Mouse (Mus musculus): Measurements from ENCODE around the gene Cops6.

The Cops6 gene

DNA sequence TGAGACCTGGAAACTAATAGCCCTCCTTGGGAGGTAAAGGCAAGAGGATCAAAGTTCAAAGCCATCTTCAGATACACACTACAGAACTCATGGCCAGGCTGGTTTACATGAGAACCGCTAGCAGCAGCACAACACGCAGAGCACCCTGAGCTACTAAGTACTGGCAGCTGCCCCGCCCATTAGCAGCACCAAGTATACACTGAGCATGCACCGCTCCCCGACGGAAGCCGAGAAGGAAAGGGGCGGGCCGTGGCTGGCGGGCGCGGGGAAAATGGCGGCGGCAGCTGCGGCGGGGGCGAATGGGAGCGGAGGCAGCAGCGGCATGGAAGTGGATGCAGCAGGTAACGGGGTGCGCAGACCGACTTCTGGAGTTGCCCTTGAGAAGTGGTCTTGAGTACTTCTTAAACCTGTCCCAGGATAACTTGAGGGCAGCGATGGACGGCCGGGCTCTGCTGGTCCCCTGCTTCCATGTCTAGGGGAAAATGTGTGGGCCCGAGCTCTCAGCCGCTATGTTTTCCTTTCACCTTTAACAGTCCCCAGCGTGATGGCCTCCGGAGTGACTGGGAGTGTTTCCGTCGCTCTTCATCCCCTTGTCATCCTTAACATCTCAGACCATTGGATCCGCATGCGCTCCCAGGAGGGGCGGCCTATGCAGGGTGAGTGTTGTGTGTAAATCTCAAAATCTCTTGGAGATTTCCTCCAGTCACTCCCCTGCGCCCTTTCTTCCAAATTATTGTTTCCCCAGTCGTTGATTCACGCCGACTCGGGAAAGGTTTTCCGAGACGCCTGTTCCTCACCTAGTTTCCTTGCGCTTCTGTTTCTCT is at the start of gene Cops6:
Cops6 (plus strand) TSS at position 230 of the 824 bp plus-strand sequence.
- DNase-seq (ENCODE audit: low spot score in 2 of 2), result peak; percentile 91 to 92

DNA sequence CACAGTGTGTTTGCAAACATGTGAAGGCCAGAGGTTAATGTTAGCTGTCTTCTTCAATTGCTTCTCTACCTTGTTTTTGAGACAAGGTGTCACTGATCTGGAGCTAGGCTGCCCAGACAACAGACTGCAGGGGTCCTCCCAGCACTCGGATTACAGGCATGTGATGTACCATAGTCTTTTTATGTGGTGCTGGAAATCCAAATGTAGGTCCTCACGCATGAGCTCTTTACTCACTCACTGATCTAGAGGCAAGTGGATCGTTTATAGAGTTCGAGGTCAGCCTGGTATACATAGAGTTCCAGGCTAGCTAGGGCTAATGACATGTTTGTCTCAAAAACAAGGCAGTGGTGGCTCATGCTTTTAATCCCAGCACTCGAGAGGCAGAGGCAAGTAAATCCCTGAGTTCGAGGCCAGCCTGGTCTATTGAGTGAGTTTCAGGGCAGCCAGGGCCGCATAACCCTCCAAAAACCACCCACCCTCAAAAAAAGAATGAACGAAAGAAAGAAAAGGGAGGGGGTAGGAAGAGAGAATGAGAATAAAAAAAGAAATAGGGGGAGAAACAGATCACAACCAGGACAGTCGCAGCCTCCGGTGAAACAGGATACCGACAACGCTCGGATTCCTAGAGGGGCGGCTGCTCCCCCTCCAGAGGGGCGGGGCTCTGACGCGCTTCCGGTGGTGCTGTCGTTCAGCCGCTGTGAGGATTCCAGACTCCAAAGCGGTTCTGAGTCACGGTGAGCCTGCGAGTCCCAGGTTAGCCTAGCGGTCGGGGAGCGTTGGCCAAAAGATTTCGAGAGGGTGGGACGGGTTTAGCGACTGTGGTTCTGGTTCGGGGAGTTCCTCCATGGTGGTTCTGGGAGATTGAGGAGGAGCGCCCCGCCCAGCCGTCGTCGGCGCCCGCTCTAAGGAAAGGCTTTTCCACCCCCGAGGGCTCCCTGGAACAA is 44.3 kb upstream of the Cops6 start, which contains the start of gene Zscan21:
Zscan21 (plus strand) TSS at position 649 of the 944 bp plus-strand sequence.
- peak; percentile 85 to 87 for DNase-seq (ENCODE audit: low spot score in 2 of 2)

- DNase-seq (ENCODE audit: low spot score in 2 of 2), result no peak
Observed at GRCm38 (mm10) chr5:138117199-138118015, 43.5 kb upstream of the Cops6 start.

GRCm38 (mm10) chr5:138118041-138118440 is 42.8 kb upstream of the Cops6 start:
- DNase-seq (ENCODE audit: low spot score in 2 of 2), result no peak

GRCm38 (mm10) chr5:138132425-138133064 is 28.3 kb upstream of the Cops6 start:
- no peak for DNase-seq (ENCODE audit: low spot score in 2 of 2)

DNA sequence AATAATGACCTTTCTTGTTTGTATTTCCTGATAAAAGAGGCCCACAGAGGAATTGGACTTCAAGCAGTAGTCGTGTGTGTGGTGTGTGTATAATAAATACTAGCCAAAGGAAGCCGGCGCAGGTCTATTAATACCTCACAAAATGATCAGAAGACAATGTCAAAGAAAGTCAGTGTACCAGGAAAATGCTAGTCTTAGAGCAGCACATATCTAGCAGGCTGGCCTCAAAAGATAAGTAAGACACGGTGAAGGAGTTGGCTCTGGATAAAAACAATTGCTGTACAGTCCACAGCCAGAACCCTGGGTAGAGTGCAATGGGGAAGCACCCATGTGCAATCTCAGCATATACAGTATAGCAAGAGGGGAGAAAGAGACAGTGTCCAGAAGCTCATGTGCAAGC is 23.6 kb upstream of the Cops6 start:
- DNase-seq (ENCODE audit: low spot score in 2 of 2), result no peak

GRCm38 (mm10) chr5:138137935-138138549 is 22.8 kb upstream of the Cops6 start:
- no peak for DNase-seq (ENCODE audit: low spot score in 2 of 2)

DNA sequence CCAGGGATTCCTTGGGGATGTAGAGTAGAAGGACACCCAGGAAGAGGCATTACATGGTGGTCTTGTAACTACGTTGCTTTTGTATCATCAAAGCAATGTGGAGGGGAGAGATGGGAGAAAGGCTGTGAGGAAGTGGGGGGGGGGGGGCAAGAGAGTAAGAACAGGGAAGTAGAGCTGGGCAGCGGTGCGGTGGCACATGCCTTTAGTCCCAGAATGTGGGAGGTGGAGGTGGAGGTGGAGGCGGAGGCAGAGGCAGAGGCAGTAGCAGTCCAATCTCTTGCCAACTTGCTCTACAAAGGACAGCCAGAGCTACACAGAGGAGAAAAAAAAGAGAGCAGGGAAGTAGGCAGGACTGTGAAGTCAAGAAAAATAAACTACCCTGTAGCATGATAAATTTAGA is 22.3 kb upstream of the Cops6 start:
- DNase-seq (ENCODE audit: low spot score in 2 of 2), result no peak

DNA sequence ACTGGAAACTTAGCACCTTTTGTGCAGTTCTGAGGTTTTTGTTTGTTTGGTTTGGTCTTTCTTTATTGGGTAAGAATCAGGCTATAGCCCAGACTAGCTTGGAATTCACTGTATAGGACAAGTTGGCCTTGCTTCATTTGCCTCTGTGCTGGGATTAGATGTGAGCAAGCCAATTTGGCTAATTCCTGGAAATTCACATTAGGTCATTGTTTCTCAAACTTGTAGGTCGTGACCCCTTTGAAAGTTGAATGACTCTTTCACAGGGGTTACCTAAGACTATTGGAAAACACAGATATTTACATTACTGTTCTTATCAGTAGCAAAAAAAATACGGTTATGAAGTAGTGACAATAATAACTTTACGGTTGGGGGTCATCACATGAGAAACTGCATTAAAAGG is 6.5 kb upstream of the Cops6 start:
- DNase-seq (ENCODE audit: low spot score in 2 of 2), result no peak

- peak; percentile 89 to 92 for DNase-seq (ENCODE audit: low spot score in 2 of 2)
Observed at GRCm38 (mm10) chr5:138155443-138155976, 5.4 kb upstream of the Cops6 start, which contains the start of gene Zfp113. TSS of gene Zfp113 (minus strand) at chr5:138155744.

- no peak for DNase-seq (ENCODE audit: low spot score in 2 of 2)
Observed at GRCm38 (mm10) chr5:138160224-138160762, 578 bp upstream of the Cops6 start.

DNA sequence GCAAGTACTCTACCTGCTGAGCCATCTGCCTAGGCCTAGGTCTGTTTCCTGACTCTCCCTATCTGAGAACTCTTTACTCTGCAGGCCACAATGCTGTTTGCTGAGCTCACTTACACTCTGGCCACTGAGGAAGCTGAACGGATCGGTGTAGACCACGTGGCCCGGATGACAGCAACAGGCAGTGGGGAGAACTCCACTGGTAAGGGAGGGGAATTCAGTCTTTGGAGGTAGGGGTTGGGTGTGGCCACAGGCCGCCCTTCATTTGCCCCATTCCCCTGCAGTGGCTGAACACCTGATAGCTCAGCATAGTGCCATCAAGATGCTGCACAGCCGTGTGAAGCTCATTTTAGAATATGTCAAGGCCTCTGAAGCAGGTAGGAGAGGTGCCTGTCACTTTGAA is 2.2 kb downstream of the Cops6 start:
- no peak for DNase-seq (ENCODE audit: low spot score in 2 of 2)

GRCm38 (mm10) chr5:138163610-138164009 is 2.7 kb downstream of the Cops6 start:
- DNase-seq (ENCODE audit: low spot score in 2 of 2), result no peak

DNA sequence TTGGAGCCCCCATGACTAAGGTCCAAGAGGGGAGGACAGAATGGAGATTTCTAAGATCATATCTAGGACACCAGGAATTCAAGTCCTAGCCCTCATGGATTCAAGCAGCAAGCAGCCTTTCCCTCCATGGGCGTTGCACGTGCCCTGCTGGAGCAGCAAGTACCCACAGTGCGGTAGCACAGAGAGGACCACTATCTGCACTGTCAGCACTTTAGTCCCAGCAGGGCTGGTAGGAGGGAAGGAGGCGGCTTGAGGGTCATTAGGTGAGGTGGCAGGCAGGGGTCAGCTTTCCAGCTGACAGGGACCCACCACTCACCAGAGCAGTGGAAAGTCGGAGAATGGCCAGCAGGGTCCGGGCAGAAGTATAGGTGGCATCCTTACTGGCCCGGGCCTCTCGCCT is 4.7 kb downstream of the Cops6 start:
- DNase-seq (ENCODE audit: low spot score in 2 of 2), result no peak

GRCm38 (mm10) chr5:138170936-138171561 is 10.2 kb downstream of the Cops6 start:
- peak; percentile 91 to 92 for DNase-seq (ENCODE audit: low spot score in 2 of 2)

- peak; percentile 94 to 97 for DNase-seq (ENCODE audit: low spot score in 2 of 2)
Observed at GRCm38 (mm10) chr5:138171695-138172491, 11.0 kb downstream of the Cops6 start, which contains the start of the genes Ap4m1 and Mcm7. TSS of gene Ap4m1 (plus strand) at chr5:138172002. TSS of gene Mcm7 (minus strand) at chr5:138172422.

- no peak for DNase-seq (ENCODE audit: low spot score in 2 of 2)
Observed at GRCm38 (mm10) chr5:138173217-138173616, 12.3 kb downstream of the Cops6 start.

- peak; percentile 71 for DNase-seq (ENCODE audit: low spot score in 2 of 2)
Observed at GRCm38 (mm10) chr5:138186950-138187638, 26.2 kb downstream of the Cops6 start, which contains the start of the genes Taf6 and Cnpy4. TSS of gene Taf6 (minus strand) at chr5:138187451. TSS of gene Cnpy4 (plus strand) at chr5:138187485.
